Mouse (Mus musculus): ENCODE measurements around the gene Rab11fip5. TPM values are rescaled to one million over a fixed set of nuclear protein-coding genes. Genes with fewer than 3 reads are reported as not detected.

Gene Rab11fip5
- total and polyA plus RNA-seq, 3 experiments, result 22.7 to 47.7 (median 33.7) TPM

DNA sequence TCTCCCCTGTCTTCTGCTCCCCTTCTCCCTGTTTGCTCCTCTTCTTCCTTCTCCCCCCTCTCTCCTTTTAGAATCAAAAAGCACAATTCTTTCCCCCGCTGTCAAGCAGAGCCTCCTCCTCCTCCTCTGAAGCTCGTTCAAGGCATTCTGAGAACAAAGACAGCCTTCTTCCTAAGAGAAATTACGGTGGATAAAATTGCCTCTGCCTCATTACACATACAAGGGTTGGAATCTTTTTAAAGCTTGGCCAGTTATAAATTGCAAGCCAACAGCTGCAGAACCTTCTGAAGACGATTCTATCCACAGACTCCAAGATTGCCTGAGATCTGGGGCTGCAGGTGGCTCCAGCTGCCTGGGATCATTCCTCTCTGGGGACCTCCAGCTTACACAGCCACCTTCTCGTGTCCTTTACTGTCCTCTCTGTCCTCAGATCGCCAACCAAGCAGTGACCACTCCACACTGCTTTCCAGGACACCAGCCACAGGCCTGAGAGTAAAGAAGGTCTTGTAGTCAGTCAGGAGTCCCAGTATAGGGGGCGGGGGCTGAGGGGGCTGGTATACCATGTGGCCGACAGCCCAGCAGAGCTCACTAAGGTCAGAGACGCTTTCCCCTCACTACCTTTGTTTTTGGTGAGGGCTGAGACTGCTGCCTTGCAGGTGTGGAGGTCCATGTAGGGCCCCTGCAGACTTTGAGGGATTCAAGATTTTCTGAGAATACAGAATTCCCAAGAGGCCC, 60.2 kb downstream of the Rab11fip5 start:
- no peak for DNase-seq

DNA sequence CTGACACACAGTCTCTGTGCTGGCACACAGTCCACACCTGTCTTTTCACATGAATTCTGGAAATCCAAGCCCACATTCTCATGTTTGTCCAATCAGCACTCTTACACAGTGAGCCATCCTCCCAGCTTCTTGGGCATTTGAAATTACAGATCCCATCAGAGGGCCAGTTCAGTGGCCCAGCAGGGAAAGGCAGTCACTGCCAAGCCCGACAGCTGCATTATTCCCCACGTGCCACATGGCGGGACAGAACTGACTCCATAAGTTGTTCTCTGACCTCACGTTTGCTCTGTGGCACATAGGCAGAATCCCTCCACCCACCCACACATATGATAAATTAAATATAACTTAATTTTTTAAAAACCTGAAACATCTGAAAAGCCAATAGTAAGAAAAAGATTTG, 66.5 kb downstream of the Rab11fip5 start:
- no peak for DNase-seq

DNA sequence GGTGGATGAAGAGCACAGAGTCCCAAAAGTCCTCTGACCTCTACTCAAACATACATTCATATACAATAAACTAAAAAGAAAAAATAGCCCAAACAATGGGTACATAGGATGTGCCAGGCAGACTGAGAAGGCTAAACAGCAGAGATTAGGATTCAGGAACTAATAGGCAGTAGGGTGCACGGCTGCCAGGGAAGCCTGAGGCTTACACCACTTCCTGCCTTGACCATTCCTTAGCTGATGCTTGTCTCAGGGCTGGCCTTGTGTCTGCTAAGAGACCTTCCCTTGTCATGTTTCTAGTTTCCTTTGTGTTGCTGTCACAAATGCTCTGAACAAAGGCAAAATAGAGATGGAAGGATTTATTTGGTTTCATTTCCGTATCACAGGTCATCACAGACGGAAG, 68.1 kb downstream of the Rab11fip5 start:
- DNase-seq, result no peak

DNA sequence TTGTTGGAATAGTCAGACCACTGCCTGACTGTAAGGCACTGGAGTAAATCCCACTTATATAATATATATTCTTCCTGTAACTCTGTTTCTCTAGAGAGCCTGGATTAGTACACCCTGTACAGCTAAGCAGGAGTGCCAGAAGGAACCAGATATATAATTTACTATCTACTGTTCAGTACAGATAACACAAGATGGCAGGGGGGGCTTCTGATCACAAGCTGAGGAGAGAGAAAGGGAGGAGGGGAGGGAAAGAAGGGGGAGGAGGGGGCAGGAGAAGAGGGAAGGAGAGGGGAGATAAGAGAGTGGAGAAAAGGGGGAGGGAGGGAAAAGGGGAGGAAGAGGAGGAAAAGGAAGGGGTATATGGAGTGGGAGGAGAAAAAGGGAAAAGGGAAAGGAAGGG, 68.6 kb downstream of the Rab11fip5 start:
- no peak for DNase-seq

DNA sequence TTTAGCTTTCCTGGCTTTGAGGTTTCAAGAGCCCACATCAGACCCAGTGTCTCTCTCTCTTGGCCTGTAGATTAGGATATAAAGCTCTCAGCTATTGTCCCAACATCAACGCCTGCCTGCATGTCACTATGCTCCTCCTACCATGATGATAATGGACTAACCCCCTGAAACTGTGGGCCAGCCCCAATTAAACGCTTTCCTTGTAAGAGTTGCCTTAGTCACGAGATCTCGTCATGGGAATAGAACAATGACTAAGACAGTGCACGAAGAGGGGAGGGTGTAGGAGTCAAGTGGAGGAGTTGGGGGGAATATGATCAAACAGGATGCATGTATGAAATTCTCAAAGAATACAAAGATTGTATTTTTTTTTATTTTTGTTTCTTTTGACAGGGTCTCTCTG, 69.5 kb downstream of the Rab11fip5 start:
- DNase-seq, result no peak

DNA sequence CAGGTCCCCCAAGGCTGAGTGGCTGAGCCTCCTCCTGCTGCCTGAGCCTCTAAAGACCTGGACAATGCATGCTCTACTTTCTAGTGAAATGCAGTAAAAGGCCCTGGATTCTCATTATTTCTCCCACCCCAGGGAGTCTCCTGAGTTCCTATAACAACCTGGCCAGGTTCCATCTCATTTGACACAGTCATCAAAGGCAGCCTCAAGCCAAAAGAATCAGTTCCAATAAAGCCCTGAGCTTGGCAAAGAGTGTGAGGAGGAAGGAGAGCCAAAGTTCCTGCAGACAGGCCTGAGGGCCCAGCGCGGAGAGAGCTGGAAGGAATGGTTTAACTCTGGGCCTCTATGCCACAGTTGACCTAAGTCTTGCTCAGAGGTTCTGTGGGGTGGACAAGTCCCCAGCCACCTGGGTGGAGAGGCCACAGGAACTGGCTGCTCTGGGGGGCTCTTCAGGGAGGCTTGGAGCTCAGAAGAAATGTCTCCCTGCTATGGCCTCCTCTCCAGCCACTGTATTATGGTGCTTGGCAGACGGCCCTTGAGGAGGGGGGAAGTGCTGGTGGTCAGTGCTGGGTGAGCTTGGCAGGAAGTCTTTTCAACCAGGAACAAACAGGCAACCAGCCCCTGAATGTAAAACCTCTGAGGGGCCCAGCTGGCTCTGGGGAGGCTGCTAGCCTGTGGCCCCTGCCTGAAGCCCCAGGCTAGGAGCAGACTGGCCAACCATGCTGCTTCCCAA, 71.9 kb downstream of the Rab11fip5 start:
- DNase-seq, result peak; percentile 37

DNA sequence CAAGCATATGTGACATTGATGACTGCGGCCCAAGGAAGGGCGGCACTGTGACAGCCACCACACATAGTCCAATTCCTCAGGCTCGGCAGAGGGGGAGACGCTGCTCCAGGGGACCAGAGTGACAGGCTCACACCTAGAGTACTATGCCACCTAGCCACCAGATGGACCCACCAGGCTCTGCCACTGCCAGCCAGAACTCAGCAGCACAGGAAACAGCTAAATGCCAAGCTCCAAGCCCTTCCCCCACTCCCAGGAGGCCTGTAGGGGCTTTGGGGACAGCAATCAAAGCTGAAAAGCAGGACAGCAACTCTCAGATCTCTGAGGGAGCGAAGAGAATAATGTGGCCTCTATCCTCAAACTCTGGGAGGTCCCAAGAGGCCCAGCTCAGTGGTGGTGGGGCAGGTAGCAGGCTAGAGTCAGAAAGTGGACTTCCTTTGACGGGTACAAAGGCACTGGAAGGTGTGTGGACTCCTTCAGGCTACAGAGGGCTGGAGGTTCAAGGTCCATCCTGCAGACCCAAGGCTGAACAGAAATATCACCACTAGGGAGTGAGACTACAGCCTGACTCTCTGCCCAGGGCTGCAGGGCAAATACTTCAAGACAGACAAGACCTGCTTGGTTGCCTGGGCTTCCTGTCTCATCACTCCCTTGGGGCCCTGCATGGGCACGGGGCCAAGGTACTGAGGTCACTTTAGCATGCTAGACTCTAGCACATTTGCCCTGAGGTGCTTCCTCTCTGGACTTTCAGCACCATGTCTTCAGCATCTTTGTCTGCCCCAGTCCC, 78.9 kb downstream of the Rab11fip5 start:
- DNase-seq, result peak; percentile 70

DNA sequence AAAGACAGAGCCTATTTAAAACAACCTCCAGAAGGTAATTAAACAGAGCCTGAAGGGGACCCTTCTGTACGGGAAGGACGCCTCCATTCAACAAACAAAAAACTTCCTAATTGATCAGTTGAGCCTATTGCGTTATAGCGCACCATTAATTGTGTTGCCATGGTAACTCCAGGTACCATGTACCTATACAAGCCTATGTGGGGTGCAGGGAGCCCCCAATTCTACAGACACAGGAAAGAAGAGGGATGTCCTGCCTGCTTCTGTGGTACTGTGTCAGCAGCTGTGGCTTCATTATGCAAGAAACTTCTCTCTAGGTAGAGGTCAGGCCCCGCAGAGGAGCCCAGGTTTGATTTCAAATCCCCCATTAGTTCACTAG, 80.4 kb downstream of the Rab11fip5 start:
- DNase-seq, result no peak

DNA sequence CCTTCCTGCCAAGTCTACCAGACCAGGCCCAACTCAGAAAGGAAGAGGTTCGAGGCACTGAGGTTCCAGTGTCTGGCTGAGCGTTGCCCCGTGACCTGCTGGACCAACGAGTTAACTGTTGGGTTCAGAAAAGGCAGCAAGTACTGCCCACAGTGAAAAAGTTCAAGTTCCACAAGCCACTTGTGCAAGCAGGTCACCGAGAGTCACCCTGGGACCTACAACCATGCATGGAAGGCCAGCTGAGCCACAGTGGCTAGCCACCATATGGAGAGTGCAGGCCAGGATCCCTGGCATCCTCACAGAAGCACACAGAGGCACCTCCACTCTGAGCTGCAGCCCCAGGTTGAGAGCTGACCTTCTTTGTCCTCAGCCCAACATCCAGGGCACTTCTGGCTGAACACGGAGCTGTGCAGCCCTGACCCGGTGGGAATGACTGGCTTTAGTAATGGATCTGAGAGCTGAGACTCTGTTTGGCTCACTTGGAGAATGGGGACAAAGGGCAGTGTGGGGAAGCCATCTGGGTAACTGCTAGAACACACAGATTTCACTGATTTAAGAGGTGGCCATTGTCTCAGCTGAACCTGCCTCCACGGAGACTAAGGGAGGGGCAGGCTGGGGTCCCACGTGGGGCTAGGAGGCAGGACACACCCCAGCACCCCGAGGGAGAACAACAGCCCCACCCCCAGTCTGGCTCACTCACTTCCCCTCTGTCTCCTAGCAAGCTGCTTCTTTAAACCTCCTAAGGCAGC, 81.0 kb downstream of the Rab11fip5 start:
- peak; percentile 29 for DNase-seq

DNA sequence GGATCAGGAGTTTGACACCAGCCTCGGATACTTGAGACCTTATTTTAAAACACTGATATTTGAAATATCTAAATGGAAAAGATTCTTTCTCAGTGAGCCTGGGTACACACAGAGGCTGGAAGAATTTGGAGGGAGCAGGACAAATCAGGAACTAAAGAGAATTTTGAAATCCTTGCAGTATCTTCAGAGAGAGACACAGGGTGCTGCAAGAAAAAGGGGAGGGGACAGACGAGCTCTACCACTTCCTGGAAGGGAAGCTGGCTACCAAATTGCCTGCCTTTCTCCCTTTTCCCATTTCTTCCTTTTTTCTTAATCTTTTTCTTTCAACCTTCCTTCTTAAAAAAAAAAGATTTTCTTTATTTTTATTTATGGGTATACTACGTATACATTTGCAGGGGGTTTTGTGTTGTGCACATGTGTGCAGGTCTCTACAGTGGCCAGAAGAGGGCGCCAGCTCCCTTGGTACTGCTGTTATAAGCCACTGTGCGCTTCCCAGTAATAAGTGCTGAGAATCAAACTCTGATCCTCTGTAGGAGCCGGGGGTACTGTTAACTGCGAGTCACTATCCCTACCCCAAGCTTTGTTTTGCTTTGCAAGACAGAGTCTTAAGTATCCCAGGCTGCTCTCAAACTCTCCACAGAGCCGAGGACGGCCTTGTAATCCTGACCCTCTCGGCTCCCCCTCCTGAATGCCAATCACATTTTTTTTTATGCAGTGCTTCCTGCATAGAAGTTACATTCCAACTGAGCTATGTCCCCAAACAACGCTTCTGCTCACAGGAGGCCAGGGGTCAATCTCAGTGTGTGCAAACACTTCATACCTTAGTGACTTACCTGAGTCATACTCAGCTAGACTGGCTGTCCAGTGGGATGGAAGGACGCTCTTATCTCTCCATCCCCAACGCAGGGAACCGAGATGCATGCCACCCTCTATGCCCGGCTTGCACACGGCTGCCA, 83.3 kb downstream of the Rab11fip5 start:
- no peak for DNase-seq

DNA sequence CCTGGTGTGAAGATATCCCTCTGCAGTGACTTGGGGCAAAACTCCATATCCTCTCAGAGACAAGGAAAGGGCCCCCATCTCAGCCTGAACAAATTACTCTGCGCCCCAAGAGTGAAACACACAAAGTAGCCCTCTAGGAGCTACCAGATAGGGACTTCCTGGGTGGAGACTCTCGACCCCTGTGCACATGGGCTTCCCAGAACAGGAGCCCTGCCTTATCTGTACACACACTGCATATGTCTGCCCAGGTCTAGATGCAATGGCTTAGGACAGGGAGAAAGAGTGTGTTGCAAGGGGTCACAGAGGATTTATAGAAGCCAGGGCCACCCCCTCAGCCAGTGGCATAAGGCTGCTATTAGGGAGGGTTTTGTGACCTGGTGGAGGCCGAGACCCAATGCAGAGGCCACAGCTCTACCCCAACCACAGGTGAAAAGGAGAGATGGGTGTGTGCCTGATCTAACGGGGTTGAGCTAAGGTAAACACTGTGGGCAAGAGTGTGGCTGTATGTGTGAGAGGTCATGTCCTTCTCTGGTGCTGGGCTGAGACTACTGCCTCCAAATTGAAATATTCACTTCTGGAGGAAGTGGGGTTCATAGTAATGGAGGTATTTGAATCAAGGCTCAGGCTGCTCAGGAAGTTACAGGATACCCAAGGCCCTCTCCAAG, 86.1 kb downstream of the Rab11fip5 start:
- DNase-seq, result no peak

DNA sequence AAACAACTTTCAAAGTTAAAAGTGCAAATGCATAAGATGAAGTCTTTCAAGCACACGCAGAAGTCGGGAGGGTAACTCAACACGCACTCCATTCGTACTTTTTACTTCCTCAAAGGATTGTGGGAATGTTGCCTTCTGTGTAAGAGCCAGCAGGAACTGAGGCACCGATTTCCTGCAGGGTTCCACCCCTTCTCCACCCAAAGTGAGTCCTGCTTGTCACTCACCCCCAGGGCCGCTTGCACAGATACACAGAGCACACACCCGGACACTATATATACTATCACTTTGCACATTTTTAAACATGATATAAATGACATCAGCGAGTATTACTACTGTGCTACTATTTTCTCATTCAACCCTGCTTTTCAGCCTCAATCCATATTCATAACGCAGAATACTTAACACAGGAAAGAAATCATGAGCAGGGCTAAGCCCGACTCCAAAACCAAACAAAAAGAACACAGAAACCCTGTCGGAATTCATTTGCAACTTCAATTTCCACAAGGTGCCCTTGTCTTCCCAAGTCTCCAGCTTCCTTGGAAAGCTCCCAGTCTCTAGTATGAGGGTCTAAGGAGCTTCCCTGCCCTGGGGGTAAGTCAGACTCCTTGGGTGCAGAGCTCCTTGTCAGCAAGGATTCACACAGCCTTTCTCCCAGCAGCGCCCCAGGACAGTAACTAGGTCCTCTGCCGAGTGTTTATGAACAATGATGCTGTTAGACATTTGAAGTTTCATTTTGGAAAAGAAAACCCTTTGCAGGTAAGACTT, 88.0 kb downstream of the Rab11fip5 start:
- DNase-seq, result no peak

Small RNAs within 50 kb of the gene (microRNA-seq; reads per million reads assigned to microRNA genes)
- gene Mir705, result 0 to 0.22 reads per million in 2 experiments

Other genes starting within 250 kb of the Rab11fip5 start
- gene Spr, start 236.9 kb downstream of the Rab11fip5 start, total RNA-seq (2021), result 10 to 100 TPM; 56.3 to 74.8 TPM
- 22.7 and 43.9 TPM in 2 replicates for gene Spr, start 236.9 kb downstream of the Rab11fip5 start, polyA plus RNA-seq (2012; rRNA removed)
- gene Emx1, start 187.2 kb downstream of the Rab11fip5 start, total RNA-seq (2021), result not detected
- not detected in 2 replicates for gene Emx1, start 187.2 kb downstream of the Rab11fip5 start, polyA plus RNA-seq (2012; rRNA removed)
- 10 to 100 TPM; 26.1 to 36.3 TPM for gene Sfxn5, start 41.2 kb downstream of the Rab11fip5 start, total RNA-seq (2021)
- 9.0 and 29.0 TPM in 2 replicates for gene Sfxn5, start 41.2 kb downstream of the Rab11fip5 start, polyA plus RNA-seq (2012; rRNA removed)
- gene Noto, start 49.3 kb upstream of the Rab11fip5 start, total RNA-seq (2021), result not detected
- not detected in 2 replicates for gene Noto, start 49.3 kb upstream of the Rab11fip5 start, polyA plus RNA-seq (2012; rRNA removed)
- gene Smyd5, start 57.4 kb upstream of the Rab11fip5 start, total RNA-seq (2021), result 10 to 100 TPM; 33.1 to 36.3 TPM
- 19.9 and 23.0 TPM in 2 replicates for gene Smyd5, start 57.4 kb upstream of the Rab11fip5 start, polyA plus RNA-seq (2012; rRNA removed)
- gene Cct7, start 76.9 kb upstream of the Rab11fip5 start, total RNA-seq (2021), result 100 to 1,000 TPM; 241 to 294 TPM
- gene Cct7, start 76.9 kb upstream of the Rab11fip5 start, polyA plus RNA-seq (2012; rRNA removed), result 63.3 and 81.3 TPM in 2 replicates
- gene Pradc1, start 77.3 kb upstream of the Rab11fip5 start, total RNA-seq (2021), result 10 to 100 TPM; 12.2 to 13.1 TPM
- 26.7 and 28.1 TPM in 2 replicates for gene Pradc1, start 77.3 kb upstream of the Rab11fip5 start, polyA plus RNA-seq (2012; rRNA removed)
- gene Fbxo41, start 128.4 kb upstream of the Rab11fip5 start, total RNA-seq (2021), result under 1 TPM; 0.40 to 0.90 TPM
- 1.1 and 1.2 TPM in 2 replicates for gene Fbxo41, start 128.4 kb upstream of the Rab11fip5 start, polyA plus RNA-seq (2012; rRNA removed)
- not detected for gene Egr4, start 139.0 kb upstream of the Rab11fip5 start, total RNA-seq (2021)
- 0.06 TPM in 1 of 2 replicates, not detected in the other for gene Egr4, start 139.0 kb upstream of the Rab11fip5 start, polyA plus RNA-seq (2012; rRNA removed)
- gene Alms1, start 212.9 kb upstream of the Rab11fip5 start, total RNA-seq (2021), result 1 to 10 TPM; 7.2 to 8.5 TPM
- 0.31 and 0.39 TPM in 2 replicates for gene Alms1, start 212.9 kb upstream of the Rab11fip5 start, polyA plus RNA-seq (2012; rRNA removed)

Data from adrenal gland, adult 2 months (tissue).